Mouse (Mus musculus) fibroblast of lung, adult 2 months (primary cell): ENCODE results near the gene Htr2a.

Experiments used
- DNase-seq: peaks from one replicate; pipeline ENCODE4 v3.0.0-alpha.2; 2011; ENCODE audit warnings: low read depth

Htr2a gene

GRCm38 (mm10) chr14:74697432-74697831 is 56.8 kb downstream of the Htr2a start:
- DNase-seq: no peak

- no peak for DNase-seq
Measured at GRCm38 (mm10) chr14:74699241-74699640, 58.6 kb downstream of the Htr2a start.

- no peak for DNase-seq
Measured at GRCm38 (mm10) chr14:74703930-74704329, 63.3 kb downstream of the Htr2a start.

GRCm38 (mm10) chr14:74709054-74709453 is 68.4 kb downstream of the Htr2a start:
- DNase-seq: peak; percentile 48

- DNase-seq: no peak
Measured at GRCm38 (mm10) chr14:74723541-74723940, 82.9 kb downstream of the Htr2a start.

GRCm38 (mm10) chr14:74731221-74732078 is 90.8 kb downstream of the Htr2a start:
- DNase-seq: no peak

- DNase-seq: peak; percentile 89
Measured at GRCm38 (mm10) chr14:74732079-74732783, 91.6 kb downstream of the Htr2a start, which contains the start of gene Esd. Gene Esd, plus strand, starts transcription at chr14:74732297.

GRCm38 (mm10) chr14:74733397-74733796 is 92.8 kb downstream of the Htr2a start:
- DNase-seq: peak; percentile 63

GRCm38 (mm10) chr14:74735471-74735870 is 94.8 kb downstream of the Htr2a start:
- DNase-seq: no peak

GRCm38 (mm10) chr14:74736850-74737249 is 96.2 kb downstream of the Htr2a start:
- DNase-seq: no peak
